Mouse (Mus musculus) retina, postnatal 1 day (tissue): ENCODE measurements at regions not wholly inside any gene's neighbourhood (a gene's known extent, or its start where the extent isn't known, plus 50 kb on each side); places are given as distances from the start of the nearest gene placed in this dataset.
A peak's percentile ranks its signal among the peaks of the same experiment; 100 is the strongest.
"Not testable (repeated sequence)": the region's sequence is repeated elsewhere in the genome, so short reads cannot be mapped to it uniquely, and the experiment has no call there.

ENCODE experiments used
- DNase-seq: peaks from one replicate; pipeline ENCODE4 v3.0.0-alpha.2; 2012

DNA sequence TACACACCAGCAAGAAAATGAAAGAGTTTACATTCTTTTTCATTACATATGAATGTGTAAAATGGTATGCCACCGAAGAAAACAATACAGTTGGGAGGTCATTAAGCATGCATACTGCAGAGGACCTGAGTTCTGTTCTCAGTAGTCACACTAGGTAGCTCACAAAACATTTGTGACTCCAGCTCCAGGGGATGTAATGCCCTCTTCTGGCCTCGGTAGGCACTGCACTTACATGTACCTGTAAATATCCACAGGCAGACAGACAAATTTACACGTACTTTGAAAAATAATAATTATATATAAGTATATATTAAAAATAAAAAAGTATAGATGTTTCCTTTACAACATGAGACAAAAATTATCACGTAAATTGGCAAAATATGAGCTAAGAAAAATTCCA, 342.3 kb upstream of the Gm28363 start:
- no peak for DNase-seq

DNA sequence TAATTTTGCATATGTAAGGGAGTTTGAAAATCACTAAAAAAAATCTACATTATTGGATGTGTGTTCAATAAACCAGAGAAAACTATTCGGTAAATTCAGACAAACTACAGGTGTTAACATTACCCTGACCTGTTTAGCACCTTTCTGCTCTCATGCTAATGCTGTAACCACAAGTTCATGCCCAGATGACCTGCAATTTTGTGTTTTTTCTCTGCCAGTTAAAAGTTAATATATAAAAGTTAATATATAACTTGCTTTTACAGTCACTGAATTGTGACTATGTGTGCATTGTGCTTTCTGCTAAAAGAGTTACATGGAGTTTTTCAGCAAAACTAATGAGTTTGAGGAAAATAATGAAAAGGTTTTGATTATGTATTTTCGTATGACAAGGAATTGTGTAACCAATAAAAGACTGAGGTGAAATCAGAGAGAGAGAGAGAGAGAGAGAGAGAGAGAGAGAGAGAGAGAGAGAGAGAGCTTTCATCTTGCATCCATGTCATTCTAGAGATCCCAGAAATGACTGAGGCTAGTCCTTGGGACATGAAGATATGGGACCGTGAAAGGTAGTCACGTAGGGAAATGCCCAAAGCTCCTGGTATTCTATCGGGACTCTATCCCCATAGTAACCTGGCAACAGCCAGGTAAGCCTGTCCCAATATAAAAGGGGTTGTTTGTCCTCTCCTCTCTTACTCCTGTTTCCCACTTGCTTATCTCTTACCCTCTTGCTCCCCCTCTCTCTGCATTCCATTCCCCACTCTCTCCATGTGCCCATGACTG, 340.3 kb upstream of the Gm28363 start:
- DNase-seq, result no peak

DNA sequence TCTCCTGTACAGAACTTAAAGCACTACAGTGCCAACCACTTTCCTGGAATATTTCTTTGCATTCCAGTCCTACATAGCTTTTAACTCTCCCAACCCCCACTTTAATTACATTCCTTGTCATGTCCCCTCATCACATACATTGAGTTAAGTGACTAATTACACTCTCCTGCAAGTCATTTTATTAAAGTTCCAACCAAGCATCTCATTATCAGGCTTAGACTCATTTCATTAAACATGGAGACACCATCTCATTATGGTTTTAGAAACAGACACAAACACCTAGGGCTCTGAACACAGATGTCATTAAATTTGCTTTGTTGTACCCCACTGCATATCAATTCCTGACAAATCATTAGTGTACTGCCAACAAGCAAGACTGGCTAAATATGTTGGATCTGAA, 332.9 kb upstream of the Gm28363 start:
- DNase-seq, result no peak

DNA sequence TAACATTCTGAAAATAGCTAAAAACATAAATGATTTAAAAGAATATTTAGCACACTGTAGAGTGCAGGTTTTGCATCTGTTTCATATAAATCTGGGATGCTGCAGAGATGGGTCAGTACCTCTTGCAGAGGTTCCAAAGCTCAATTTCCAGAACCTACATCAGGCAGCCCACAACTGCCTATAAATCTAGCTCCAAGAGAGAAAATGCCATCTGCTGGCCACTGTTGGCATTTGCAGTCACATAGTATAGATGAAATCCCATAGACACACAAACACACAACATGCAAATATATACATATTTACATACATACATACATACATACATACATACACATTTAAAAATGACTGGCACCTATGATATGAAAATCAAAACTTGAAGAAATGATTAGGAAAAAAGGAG, 284.6 kb upstream of the Gm28363 start:
- peak; percentile 1 for DNase-seq

DNA sequence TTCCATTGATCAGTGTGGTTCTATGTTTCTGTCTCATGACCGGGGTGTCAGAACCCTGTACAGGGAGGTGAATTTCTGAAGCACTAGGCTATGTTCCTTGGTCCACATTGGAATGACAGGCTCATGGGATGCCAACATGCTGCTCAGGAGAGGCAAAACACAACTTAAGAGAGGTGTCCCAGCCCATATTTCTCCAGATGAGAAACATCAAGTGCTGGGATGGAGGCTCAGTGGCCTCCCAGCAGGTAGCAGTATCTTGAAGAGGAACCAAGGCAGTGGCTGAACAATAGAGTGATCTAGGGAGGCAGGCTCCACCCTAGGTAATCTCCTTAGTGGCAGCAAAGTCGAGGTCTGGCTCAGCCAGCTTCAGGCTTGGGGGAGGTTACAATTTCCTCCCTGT, 239.2 kb upstream of the Gm28363 start:
- DNase-seq, result no peak

DNA sequence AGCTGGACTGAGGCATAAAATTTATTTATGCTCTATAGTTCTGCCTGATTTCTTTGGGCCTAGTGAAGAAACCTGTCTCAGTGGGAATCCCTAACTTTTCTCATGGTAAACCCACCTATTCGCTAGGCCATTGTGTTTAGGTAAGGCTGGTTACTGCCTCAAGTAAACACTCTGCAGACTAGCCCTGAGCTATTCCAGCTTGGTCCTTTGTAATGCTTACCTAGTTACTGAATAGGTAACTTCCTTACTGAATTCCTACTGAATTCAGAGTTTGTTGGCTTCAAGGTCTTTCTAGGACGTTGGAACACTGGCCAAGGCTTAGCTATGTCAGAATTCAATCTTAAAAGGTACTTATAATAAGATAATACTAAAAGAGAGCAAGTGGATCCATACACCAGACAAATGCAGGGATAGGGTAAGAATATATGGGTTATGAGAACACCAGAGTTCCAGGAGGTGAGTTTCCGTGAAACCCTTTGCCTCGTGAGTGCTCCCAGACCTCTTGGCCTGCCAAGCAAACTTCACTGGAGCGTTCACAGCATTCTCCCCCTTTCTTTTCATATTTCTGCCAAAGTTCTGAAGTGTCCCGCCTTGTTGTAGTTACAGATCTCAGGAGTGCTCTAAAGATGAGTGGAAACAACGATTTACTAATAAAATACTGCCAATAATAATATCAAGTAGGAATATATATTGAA, 238.6 kb upstream of the Gm28363 start:
- not testable (repeated sequence) for DNase-seq

DNA sequence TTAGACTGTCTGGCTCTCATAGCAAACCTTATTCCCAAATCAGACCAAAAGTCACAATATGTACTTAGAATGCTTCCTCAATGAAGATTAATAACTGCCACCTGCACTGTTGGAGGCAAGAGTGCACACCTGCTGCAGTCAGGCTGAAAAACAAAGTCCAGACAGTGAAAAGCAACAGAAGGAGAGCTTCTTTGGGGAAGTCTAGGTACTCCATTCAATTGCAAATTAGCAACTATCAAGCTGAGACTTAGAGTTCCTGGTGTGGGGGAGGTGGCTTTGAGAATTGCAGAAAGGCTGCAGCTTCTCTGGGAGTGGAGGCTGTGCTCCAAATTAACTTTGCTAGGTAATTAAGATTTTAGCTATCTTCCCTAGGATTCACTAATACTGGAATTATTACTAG, 237.8 kb upstream of the Gm28363 start:
- not testable (repeated sequence) for DNase-seq

DNA sequence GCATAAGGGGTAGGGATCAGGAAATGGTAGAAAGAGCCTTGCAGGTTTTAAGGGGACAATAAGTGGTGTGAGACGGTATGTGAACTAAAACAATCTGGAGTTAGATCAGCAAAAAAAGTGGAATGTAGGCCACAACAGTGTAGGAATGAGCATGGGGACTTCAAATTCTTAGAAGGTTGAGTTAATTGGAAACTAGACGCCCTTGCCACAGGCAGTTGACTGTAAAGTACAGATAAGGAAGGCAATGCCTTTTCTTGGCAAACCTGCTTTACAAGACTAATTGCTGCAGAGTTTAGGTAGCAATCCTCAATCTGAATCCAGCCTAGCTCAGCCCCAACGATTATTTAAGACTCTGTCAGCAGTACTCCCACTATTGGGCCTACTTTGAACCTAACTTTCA, 206.8 kb upstream of the Gm28363 start:
- DNase-seq, result no peak

DNA sequence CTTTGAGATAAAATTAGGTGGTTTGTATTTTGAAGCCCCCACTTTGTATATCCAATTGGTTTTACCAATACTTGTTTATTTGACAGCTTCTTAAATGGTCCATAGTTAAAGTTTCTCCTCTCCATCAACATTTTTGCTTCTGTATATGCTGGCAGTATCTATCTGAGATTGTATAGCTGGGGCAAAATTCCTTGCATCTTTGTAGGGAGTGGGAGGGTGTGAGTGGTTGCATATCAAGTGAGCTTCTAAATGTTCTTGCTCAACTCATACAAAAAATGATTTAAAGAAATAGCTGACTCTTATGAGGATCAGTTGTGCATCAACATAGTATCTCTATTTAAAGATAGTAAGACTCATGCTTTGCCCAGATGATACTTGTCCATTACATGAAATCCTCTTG, 199.9 kb upstream of the Gm28363 start:
- no peak for DNase-seq

DNA sequence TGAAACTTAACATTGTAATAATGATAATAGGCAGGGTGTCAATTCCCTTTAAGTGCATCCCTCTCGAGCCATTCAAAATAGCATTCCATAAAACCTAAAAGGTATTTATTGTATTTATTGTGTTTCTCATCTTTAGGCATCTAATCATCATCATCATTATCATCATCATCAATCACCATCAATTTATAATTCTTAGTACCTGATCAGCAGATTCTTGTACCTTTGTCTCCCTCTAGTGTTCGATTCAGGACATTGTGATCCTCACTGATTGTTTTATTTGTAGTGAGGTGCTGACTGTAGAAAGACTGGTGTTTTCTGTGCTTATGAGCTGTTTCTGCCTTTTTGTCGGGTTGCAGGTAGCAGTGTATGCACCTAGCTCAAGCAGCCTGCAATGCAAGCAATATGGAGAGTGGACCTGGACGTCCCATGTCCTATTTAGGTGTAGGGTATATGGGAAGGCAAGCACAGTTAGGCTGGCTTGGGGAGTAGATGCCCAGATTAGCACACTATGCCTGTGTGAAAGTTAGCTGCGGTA, 177.4 kb upstream of the Gm28363 start:
- DNase-seq, result peak; percentile 43
